Mouse (Mus musculus) activated CD4-positive, CD25-positive, alpha-beta regulatory T cell, adult 4 months (primary cell): ENCODE measurements around the gene Tuba3b. TPM values are rescaled to one million over a fixed set of nuclear protein-coding genes. Genes with fewer than 3 reads are reported as not detected.

Source experiments
- ATAC-seq: one replicate; pipeline ENCODE4 v1.8.0; 2017
- polyA plus RNA-seq, 2 experiments: library from polyadenylated mRNA; unstranded; fragments of 100-300 nt; shearing (Covaris generic); gene quantifications; one replicate each; pipeline ENCODE4 v1.2.1; 2017

Gene Tuba3b
- polyA plus RNA-seq, 2 experiments from 2014 or later = not detected

DNA sequence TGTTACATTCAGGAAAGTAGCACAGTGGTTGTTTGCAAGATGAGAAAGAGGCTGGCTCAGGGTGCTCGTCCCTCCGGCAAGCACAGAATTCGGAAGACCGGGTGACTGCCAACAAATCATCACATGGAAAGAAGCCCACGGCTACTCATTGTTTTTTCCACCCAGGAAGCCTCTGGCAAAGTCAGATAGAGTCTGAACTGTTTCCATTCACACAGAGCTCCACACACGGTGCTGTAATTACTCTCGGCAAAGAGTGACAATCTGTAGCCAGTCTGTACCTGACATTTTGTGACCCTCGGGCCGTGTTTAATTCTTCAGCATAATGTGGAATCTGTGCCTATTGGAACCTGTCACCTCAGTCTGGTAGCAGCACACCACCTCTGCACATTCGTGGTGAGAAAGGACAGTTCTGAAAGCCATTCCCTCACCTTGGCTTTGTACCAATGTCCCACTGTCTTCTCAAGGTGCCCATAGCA lies 54.1 kb downstream of the Tuba3b start:
- no peak for ATAC-seq

Other genes starting within 250 kb of the Tuba3b start
- gene Lmntd1, start 1.4 kb upstream of the Tuba3b start, polyA plus RNA-seq = under 1 TPM in 1 of 2 experiments, not detected in 1; 0.54 TPM
- gene Rassf8, start 131.0 kb downstream of the Tuba3b start, polyA plus RNA-seq = under 1 TPM; 0.19 to 0.32 TPM
- gene Bhlhe41, start 249.8 kb downstream of the Tuba3b start, polyA plus RNA-seq = under 1 TPM; 0.05 to 0.17 TPM